Mouse (Mus musculus) myocyte (in vitro differentiated cells): Measurements from ENCODE around the gene Utp4. TPM values are rescaled to one million over a fixed set of nuclear protein-coding genes. Genes with fewer than 3 reads are reported as not detected.
A peak's percentile ranks its signal among the peaks of the same experiment; 100 is the strongest.

Experiments used
- H3K27me3 ChIP-seq: one replicate; pipeline ENCODE4 v1.6.1; 2011; ENCODE audit not compliant: control insufficient read depth, insufficient read depth, insufficient read length
- H3K36me3 ChIP-seq: one replicate; pipeline ENCODE4 v1.6.1; 2011; ENCODE audit not compliant: control insufficient read depth, insufficient read depth
- H3K4me2 ChIP-seq: one replicate; pipeline ENCODE4 v1.6.1; 2011; ENCODE audit warnings: low read depth, control low read depth
- H3K4me3 ChIP-seq: one replicate; pipeline ENCODE4 v1.5.1; 2011; ENCODE audit warnings: mild to moderate bottlenecking, control low read depth, moderate library complexity
- H3K79me2 ChIP-seq: one replicate; pipeline ENCODE4 v1.6.1; 2011; ENCODE audit not compliant: control insufficient read depth, insufficient read depth
- H3ac ChIP-seq: one replicate; pipeline ENCODE4 v1.6.1; 2011; ENCODE audit not compliant: control insufficient read depth, insufficient read length
- CEBPB ChIP-seq: IDR thresholded peaks from 2 replicates; pipeline ENCODE4 v1.6.1; 2011; ENCODE audit warnings: mild to moderate bottlenecking, moderate library complexity; ENCODE audit not compliant: poor library complexity, insufficient read depth, severe bottlenecking
- E2F4 ChIP-seq: IDR thresholded peaks from one replicate; pipeline ENCODE4 v1.6.1; 2011; ENCODE audit warnings: mild to moderate bottlenecking, control low read depth, moderate library complexity; ENCODE audit not compliant: insufficient read depth
- MAX ChIP-seq: IDR thresholded peaks from one replicate; pipeline ENCODE4 v1.6.1; 2011; ENCODE audit warnings: low read depth, mild to moderate bottlenecking, control low read depth
- MYOD1 ChIP-seq, 3 experiments: IDR thresholded peaks; one replicate each; pipeline ENCODE4 v1.6.1; 2011; ENCODE audit warnings: control low read depth in 2 of 3, low read depth in 2 of 3, mild to moderate bottlenecking in 2 of 3, moderate library complexity in 1 of 3; ENCODE audit not compliant: insufficient read length in 2 of 3, control insufficient read depth in 1 of 3
- MYOG ChIP-seq, 3 experiments: IDR thresholded peaks; one replicate each; pipeline ENCODE4 v1.6.1; 2011; ENCODE audit warnings: control low read depth in 2 of 3, low read depth in 2 of 3, mild to moderate bottlenecking in 2 of 3; ENCODE audit not compliant: insufficient read length in 2 of 3, control insufficient read depth in 1 of 3, insufficient read depth in 1 of 3
- POLR2A ChIP-seq: IDR thresholded peaks from one replicate; pipeline ENCODE4 v1.6.1; 2011; ENCODE audit warnings: low read depth, mild to moderate bottlenecking, control low read depth, moderate library complexity; ENCODE audit not compliant: insufficient read length
- POLR2AphosphoS2 ChIP-seq: IDR thresholded peaks from one replicate; pipeline ENCODE4 v1.6.1; 2011; ENCODE audit warnings: low read depth, control low read depth; ENCODE audit not compliant: insufficient read length
- REST ChIP-seq: IDR thresholded peaks from one replicate; pipeline ENCODE4 v1.6.1; 2011; ENCODE audit warnings: mild to moderate bottlenecking, control low read depth, moderate library complexity; ENCODE audit not compliant: insufficient read depth, insufficient read length
- SRF ChIP-seq: IDR thresholded peaks from one replicate; pipeline ENCODE4 v1.6.1; 2011; ENCODE audit warnings: low read depth; ENCODE audit not compliant: control insufficient read depth, insufficient read length
- TCF12 ChIP-seq: IDR thresholded peaks from one replicate; pipeline ENCODE4 v1.6.1; 2011; ENCODE audit warnings: mild to moderate bottlenecking, control low read depth; ENCODE audit not compliant: poor library complexity, insufficient read depth, severe bottlenecking
- TCF3 ChIP-seq: IDR thresholded peaks from one replicate; pipeline ENCODE4 v1.6.1; 2011; ENCODE audit warnings: low read depth, control low read depth; ENCODE audit not compliant: insufficient read length
- USF1 ChIP-seq: IDR thresholded peaks from one replicate; pipeline ENCODE4 v1.6.1; 2011; ENCODE audit warnings: low read depth, mild to moderate bottlenecking, control low read depth, moderate library complexity
- polyA plus RNA-seq: library from polyadenylated mRNA; unstranded; fragments of >200 nt; fragmentation: generic; extraction: Trizol; gene quantifications from one replicate; pipeline ENCODE4 v1.2.1, GENCODE M21; 2012; ENCODE audit warnings: missing spikeins

The Utp4 gene
- polyA plus RNA-seq, 1 experiment, result 45.8 TPM

DNA sequence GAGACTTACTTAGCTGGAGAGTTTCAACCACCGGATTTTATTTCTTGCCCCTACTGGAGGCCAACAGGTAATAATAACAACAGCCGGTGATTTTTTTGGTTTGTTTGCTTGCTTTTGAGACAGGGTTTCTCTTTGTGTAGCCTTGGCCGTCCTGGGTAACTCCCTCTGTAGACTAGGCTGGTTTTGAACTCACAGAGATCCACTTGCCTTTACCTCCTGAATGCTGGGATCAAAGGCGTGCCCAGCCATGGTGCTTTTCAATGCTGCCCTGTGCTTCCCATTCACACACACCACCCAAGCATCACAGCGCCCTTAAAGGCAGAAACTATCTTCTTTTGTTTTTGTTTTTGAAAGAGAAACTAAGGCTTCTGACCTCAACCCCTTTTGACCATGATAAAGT, 36.5 kb downstream of the Utp4 start:
- no peak overlapping the region for H3K4me2 ChIP-seq
- H3K79me2 ChIP-seq, result no peaks in the 10 kb centered on the region
- no peak overlapping the region for H3K4me3 ChIP-seq
- H3ac ChIP-seq, result no peak overlapping the region
- no peak for TF ChIP-seq MYOG (IDR thresholded peaks at IDR 0.05; ENCODE audit: control insufficient read depth in 1 of 3, insufficient read depth in 1 of 3, insufficient read length in 2 of 3, low read depth in 2 of 3)
- no peak for TF ChIP-seq USF1
- TF ChIP-seq POLR2A, result no peak
- no peak for TF ChIP-seq MYOD1 (IDR thresholded peaks at IDR 0.05; ENCODE audit: control insufficient read depth in 1 of 3, insufficient read length in 2 of 3, low read depth in 2 of 3)
- TF ChIP-seq POLR2AphosphoS2, result no peak
- TF ChIP-seq TCF12, result no peak
- TF ChIP-seq TCF3, result no peak
- TF ChIP-seq REST, result no peak
- TF ChIP-seq CEBPB, result no peak
- TF ChIP-seq MAX, result no peak
- TF ChIP-seq E2F4, result no peak
- TF ChIP-seq SRF, result no peak
- H3K36me3 ChIP-seq, result no peaks in the 10 kb centered on the region
- no peaks in the 10 kb centered on the region for H3K27me3 ChIP-seq

DNA sequence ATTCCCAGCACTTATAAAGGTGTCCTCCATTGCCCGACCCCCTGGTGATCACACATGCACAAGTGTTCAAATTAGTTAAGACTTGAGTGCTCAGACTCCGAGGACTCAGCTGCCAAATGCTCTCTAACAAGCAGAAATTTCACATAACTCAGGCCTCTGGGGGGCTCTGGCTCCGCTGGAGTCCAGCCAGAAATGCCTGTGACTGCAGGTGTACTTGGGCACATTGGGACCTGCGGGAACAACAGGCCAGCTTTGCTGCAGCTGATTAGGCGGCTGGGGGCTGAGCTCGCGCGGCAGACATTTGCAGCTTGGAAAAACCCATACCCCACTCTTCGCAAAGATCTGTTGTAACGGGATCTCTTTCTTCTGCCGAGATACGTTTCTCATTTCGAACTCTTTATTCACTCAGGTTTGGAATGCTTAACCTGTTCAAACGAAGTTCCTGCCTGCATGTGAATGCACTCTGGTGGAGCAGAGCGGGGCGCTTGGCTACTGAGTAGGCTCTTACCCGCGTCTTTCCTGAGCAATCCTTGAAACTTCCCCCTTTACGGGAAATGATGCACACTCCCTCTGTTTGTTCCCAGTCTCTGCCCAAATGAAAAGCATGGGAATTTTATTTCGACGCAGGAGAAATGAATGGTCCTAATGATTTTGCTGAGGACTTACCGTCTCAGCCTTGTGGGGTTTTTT, 39.1 kb downstream of the Utp4 start:
- Histone ChIP-seq H3K27me3 (no peaks in the 10 kb centered on the region), H3K79me2 (peaks cover 13% of the 10 kb centered on the region), H3K4me2 (no peak overlapping the region), H3K4me3 (no peak overlapping the region), H3ac (no peak overlapping the region), H3K36me3 (no peaks in the 10 kb centered on the region)
- TF ChIP-seq REST (no peak), POLR2AphosphoS2 (no peak), MYOD1 (IDR thresholded peaks at IDR 0.05; ENCODE audit: control insufficient read depth in 1 of 3, insufficient read length in 2 of 3, low read depth in 2 of 3) (no peak), MAX (no peak)

DNA sequence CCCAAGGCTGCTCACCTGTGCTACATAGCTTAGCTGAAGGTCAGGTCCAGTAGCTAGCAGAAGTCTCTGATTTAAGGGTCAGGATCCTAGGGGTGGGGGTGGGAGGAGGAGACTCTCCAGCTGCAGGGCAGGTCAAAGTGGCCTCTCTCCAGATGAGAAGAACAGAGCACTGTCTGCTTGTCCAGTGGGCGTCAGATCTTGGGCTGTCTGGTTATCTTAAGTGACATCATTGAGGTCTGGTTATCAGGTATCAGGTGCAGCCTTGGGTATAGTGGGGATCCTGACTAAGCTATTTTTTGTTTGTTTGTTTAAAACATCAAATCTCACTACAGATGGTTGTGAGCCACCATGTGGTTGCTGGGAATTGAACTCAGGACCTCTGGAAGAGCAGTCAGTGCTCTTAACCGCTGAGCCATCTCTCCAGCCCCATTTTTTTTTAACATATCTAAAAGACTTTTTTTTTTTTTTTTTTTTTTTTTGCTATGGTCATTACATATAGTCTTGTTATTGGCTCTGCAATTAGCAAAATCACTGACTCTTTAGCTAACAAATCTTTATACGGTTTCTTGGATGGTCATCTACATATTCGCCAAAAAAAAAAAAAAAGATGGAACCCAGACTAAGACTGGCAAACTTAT, 40.2 kb downstream of the Utp4 start:
- Histone ChIP-seq H3K36me3 (no peaks in the 10 kb centered on the region), H3K79me2 (peaks cover 24% of the 10 kb centered on the region), H3ac (no peak overlapping the region), H3K4me2 (no peak overlapping the region), H3K27me3 (no peaks in the 10 kb centered on the region), H3K4me3 (no peak overlapping the region)
- TF ChIP-seq POLR2AphosphoS2 (no peak), REST (no peak), POLR2A (no peak), MAX (no peak), MYOD1 (IDR thresholded peaks at IDR 0.05; ENCODE audit: control insufficient read depth in 1 of 3, insufficient read length in 2 of 3, low read depth in 2 of 3) (no peak), E2F4 (no peak), CEBPB (no peak), SRF (no peak), MYOG (IDR thresholded peaks at IDR 0.05; ENCODE audit: control insufficient read depth in 1 of 3, insufficient read depth in 1 of 3, insufficient read length in 2 of 3, low read depth in 2 of 3) (no peak), TCF12 (no peak), USF1 (no peak), TCF3 (no peak)

DNA sequence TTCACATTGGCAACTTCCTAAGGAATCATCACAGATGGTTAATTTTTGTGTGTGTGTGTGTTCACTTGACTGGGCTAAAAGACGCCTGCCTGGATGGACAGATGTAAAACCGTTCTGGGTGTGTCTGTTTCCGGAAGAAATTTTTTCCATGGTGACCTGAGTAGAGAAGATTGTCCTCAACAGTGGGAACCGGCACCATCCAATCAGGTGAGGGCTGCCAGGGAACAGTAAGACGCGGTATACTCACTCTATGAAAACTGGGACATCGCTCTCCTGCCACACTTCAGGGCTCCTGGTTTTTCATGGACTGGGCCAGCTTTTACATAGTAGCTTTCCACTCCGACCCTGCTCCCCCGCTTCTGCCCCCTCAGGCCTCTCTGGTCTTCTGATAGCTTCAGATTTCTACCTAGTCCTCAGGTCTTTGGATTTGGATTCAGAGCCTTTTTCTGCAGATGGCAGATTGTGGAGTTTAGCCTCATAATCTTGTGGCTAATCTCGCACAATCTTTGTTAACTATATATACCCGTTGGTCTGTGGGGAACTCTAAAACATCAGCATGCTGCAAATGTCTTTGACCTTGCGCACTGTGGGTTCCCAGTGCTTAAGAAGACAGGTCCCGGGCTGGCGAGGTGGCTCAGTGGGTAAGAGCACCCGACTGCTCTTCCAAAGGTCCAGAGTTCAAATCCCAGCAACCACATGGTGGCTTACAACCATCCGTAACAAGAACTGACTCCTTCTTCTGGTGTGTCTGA, 41.0 kb downstream of the Utp4 start:
- Histone ChIP-seq H3K4me3 (peak overlapping the region; percentile 62), H3K4me2 (no peak overlapping the region), H3K36me3 (no peaks in the 10 kb centered on the region), H3K79me2 (peaks cover 32% of the 10 kb centered on the region), H3ac (no peak overlapping the region), H3K27me3 (no peaks in the 10 kb centered on the region)
- TF ChIP-seq CEBPB (no peak), E2F4 (no peak), USF1 (no peak), TCF3 (no peak)

DNA sequence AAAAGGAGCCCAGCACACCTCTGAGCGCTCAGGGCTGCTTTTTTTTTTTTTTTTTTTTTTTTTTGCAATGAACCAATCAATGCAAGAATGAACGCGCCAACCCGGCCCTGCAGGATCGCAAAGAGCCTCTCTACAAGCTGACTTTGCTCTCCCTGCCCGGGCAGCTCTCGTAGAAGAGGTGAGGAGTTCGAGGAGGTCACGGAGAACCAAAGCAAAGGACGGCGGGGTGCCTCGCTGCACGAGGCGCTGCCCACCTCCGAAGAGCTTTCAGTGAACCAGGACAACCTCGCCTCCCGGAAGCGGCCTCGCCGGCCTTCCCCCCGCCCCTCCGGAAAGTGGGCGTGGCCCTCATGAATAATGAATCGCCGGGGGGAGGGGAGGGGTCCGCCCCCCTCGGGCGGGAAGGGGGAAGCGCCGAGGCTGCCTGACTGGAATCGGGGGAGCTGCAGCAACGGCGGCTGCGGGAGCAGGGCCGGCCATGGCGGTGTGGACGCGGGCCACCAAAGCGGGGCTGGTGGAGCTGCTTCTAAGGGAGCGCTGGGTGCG, 42.0 kb downstream of the Utp4 start, which contains the start of gene Sntb2:
Sntb2 (plus strand) TSS at position 427 of the 546 bp plus-strand sequence.
- H3K27me3 ChIP-seq, result no peaks in the 10 kb centered on the region
- H3K4me2 ChIP-seq, result peak within 1 kb of the TSS; percentile 83
- H3K36me3 ChIP-seq, result no peaks in the 10 kb centered on the region
- TF ChIP-seq MYOG (IDR thresholded peaks at IDR 0.05; ENCODE audit: control insufficient read depth in 1 of 3, insufficient read depth in 1 of 3, insufficient read length in 2 of 3, low read depth in 2 of 3) (no peak), E2F4 (no peak), TCF3 (no peak), POLR2AphosphoS2 (peak; percentile 86), REST (no peak), MAX (no peak), POLR2A (peak; percentile 89), SRF (no peak), USF1 (no peak), CEBPB (no peak), TCF12 (no peak), MYOD1 (IDR thresholded peaks at IDR 0.05; ENCODE audit: control insufficient read depth in 1 of 3, insufficient read length in 2 of 3, low read depth in 2 of 3) (no peak)
- H3ac ChIP-seq, result peak within 1 kb of the TSS; percentile 94
- H3K79me2 ChIP-seq, result peaks cover 35% of the 10 kb centered on the region
- H3K4me3 ChIP-seq, result peak within 1 kb of the TSS; percentile 62
